Mouse (Mus musculus) embryo, embryonic 10.5 days (tissue): ENCODE data around the gene Slco2a1.

Experiments used
- DNase-seq: peaks from one replicate; pipeline ENCODE4 v3.0.0-alpha.2; 2015; ENCODE audit warnings: low spot score

The Slco2a1 gene

DNA sequence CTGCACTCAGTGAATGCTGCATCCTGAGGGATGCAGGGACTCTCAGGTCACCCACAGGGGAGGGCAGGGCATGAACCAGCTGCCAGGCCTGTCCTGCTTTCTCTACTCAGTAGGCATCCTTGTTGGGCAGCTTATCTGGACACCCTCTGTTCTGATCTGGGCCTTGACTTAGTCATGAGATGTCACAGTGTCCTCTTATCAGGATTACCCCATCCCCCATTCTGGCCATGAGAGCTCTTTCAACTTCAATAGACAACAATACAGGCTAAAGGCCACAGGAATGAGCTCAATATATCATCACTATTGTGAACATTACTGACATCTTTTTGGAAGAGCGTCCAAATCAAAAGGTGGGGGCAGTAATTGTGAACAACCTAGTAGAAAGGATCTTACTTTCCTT, 3.4 kb upstream of the Slco2a1 start:
- DNase-seq, result no peak

DNA sequence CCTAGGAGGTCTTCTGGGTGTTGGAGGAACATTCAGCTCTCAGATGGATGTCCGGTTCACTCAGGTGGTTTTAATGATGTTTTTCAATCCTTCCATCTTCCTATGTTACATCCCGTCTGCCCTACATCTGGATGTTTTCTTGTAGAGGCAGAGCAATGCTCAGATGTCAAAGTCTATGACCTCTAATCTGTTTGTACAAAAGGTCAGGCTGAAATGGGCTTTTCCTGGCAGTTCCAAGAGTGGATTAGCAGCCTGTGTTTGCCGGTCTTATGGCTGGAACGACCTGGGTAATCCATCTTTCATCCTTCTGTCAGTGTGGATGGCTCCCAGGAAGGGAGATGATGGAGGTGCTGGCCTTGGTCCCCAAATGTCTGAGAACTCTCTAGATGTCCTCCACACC, 2.6 kb upstream of the Slco2a1 start:
- DNase-seq, result peak; percentile 32

DNA sequence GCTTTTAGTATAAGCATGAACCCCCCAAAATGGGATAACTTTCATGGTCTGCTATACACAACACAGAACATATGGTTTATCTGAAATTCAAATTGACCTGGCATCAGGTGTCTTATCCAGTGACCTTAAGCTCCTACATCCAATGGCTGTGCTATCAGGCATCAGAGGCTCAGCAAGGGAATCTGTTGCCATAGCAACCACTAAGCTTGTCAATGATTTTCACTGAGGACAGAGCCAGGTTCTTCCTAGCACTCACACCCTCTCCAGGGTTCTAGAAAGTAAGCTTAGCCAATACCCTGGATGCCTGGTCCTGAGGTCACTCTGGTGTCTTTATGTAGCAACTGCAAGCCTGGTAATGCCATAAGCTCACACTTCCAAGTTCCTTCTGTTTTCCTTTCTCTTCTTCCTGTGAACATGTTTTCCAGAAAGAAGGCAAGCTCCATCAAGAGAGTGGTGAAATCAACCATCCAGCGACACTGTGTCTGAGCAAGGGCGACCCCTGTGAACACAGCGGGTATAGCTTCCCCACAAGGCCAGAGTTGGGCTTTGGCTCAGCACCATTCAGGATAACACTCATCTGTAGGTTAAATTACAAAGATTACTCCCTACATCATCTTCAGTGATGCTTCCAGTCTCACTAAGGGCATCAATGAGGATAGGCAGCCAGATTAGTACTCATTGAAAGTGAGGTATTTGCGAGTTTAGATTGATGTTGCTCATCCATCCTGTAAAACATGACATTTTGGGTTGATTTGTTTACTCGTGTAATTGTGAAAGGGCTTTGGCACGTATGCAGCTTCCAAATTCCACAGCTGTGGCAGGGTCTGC, 2.0 kb downstream of the Slco2a1 start:
- DNase-seq, result peak; percentile 41

DNA sequence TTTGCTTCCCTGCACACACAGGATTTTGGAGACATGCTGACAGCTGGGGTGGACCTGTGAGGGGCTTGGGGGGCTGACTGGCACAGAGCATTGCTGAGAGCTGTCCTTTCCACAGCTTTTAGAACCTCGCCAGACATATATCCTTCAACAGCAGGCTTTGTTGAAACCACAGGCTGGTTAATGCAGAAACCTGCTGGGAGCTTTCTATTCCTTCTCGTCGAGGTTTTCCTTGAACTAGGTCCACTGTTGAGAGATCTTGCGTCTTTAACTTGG, 2.6 kb downstream of the Slco2a1 start:
- DNase-seq, result no peak

DNA sequence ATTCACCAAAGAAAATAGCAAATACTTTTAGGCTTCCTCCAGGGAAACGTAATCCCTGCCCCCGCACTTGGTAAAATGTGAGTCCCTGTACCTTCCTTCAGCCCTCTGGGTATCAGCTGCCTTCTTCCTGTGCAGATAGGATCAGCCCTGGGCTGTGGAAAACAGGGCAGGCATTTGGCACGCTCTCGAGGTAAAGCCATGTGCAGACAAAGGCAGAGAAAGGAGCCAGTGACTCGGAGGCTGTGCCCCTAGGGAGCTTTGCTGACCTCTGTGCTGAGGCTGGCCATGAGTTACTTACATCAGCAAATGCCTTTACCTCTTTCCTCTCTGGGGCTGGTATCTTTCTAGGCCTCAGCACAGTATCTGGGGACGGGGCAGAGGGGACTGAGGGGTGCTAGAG, 4.4 kb downstream of the Slco2a1 start:
- peak; percentile 65 for DNase-seq

DNA sequence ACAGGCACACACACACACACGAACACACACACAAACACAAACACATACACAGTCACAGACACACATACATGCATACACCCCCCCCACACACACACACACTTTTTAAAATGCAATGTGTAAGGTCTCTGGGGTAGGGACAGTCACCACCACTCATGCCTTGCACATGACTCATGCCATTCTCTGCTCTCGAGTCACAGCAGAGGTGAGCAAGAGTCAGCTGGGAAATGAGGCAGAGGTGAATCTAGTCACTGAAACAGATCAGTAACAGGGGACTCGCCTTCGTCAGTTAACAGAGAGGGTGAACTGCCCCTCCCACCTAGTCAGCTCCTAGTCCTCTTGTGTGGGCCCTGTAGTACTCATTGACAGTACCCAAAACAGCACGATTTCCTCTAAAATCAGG, 5.3 kb downstream of the Slco2a1 start:
- no peak for DNase-seq

DNA sequence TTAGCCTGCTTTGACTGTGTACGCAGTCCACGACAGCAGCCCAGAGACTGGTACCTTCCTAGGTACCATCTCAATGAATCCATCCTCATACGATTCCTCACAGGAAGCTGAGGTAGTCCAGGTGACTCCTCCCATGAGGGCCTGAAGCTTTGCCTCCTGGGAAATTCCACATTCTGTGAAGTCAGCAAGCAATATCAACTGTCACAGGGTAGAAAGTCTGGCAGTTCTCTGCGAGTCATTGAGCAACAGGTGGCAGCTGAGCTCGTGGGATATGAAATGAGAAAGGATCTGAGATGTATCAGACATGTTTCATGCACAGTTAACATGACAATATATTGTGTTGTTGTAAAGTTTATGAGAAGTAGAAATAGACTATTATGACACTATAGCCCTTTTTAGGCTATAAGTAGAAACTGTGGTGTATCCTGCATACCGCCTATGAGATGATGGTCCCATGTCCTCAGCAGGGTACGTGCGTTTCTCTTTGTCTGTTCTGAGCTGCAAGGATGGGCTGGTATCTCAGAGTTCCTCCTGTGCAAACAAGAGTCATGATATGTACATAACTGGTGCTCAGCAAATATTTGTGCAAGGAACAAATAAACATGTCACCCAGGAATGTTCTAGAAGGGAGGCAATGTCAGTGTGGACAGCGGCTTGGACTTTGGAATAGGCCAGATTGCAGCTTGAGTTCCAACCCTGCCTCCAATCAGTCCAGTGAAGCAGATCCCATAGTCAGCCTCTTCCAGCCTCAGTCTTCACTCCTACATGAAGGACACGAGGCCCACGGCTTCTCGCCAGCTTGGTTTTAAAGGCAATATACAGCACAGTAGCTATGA, 7.5 kb downstream of the Slco2a1 start:
- no peak for DNase-seq

DNA sequence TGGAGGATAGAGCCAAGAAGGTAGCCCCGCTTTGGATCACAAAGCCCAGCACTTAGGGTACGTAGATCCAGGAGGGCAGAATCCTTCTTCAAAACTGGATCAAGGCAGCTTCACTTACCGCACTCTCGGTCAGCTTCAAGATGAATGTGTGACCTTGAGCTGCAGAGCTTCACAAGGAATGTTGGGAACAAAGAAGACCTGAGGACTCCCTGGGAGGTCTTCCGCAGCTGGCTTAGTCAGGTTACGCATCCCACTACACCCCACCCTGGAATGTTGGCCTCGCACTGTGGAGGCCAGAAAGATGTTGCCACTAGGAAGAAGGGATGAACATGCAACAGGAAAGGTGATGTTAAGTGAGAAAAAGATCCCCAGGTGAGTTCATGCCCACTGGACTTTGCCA, 11.9 kb downstream of the Slco2a1 start:
- DNase-seq, result no peak

DNA sequence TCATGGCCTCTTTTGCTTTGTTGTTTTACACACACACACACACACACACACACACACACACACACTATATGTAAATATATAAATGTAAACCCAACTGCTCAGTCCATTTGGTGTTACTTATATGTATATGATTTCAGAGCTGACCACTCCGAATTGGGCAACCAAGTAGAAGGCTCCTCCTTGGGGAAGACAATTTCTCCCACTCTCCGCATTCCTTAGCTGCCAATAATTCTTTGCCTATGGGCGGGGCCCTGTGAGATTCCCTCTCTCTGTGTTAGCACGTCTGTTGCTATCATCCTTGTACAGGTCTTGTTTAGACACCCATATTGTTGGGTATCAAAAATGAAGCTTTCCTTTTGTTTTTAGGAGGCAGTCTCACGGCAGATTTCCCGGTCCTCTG, 15.8 kb downstream of the Slco2a1 start:
- no peak for DNase-seq

DNA sequence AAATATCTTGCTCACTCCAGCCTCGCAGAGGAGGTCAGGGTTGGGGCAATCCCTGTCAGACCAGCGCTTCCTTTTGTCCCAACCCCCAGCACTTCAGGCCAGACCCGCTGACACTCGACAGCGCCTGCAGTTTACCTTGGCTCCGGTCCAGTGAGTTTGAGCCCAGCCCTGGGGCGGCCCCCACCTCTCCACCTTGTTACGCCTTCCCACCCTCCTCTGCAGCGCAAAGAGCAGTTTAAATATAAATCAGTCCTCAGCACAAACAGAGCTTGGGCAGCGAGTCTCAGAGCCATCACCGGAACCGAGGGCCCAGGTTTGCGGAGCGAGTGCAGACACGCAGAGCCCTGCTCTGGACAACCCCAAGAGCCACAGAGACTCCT, 19.2 kb downstream of the Slco2a1 start:
- DNase-seq, result peak; percentile 48

DNA sequence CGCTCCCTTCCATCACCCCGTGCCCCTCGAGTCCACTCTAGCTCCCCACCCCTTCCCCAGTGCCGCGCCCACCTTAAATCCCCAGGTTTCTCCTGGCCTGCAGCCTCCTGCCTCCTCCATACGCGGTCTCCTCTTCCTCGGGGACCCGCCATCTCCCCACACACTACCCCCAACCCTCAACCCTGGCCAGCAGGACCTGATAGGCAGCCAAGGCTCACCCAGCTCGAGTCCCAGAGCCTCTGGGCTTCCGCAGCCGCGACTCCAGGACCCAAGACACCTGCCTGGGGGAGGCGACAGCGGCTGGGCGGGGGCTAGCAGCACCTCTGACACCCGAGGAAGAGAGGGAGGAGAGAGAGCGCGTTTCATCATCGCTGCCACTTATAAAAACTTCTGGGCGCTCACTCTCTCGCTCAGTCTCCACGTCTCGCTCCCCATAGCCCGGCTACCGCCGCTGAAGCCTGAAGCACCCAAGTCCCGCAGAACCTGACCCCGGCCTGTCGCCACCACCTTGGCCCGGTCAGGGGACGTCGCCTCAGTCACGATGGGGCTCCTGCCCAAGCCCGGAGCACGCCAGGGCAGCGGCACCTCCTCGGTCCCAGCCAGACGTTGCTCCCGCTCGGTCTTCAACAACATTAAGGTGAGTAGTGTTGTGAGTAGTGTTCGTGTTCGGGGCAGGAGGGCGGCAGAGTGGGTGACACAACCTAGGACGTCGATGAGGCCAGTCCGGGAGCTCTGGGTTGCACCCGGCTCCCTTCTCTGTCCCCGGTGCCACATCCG, 19.8 kb downstream of the Slco2a1 start:
- peak; percentile 40 for DNase-seq

DNA sequence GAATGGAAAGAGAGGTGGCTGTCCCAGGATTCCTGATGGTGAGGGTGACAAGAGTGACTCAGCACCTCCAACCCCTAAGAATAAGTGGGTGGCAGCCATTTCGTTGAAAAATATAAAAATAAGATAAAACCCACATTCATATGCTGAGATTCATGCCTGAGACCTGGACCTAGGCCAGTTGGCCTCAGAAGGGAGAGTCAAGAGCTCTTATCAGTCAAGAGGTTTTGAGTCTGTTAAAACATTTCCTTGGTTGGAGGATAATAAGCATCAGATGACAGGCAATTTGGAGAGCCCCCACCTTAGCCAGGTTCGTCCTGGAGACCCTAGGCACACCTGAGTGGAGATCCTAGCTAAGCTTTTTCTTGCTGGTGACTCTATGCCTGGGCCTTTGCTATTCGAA, 21.6 kb downstream of the Slco2a1 start:
- no peak for DNase-seq

DNA sequence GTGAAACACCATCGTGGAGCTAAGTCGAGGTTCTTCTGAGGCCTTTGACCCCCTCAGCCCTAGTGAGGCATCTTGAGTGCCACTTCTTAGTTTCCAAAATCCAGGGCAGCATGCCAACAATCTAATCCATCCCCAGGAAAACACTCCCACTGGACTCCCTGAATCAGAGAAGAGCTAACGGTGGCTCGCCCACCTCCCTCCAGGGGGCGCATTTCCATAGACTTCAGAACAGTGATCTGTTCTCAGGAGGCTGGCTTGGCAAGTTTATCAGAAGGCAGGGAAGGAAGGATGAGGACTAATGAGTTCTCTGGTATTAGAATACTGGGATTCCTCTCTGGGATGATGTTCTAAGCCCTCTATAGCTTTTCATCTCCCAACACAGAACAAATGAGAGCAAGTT, 24.9 kb downstream of the Slco2a1 start:
- peak; percentile 81 for DNase-seq

DNA sequence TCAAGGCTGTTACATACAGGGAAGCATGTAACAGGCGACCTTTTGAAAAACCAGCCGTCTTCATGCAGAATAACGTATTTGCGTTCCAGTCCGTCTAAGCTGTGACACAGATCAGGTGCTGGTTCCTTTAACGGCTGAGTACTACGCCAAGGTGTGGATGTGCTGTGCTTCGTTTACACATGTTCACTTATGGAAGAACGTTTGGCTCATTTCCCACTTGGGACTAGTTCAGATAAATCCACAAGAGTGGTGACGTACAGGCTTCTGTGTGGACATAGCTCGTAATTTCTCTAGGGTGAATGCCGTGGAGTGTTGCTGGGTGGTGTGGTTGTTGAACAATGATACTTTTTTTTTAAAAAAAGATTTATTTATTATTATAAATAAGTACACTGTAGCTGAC, 26.2 kb downstream of the Slco2a1 start:
- no peak for DNase-seq

DNA sequence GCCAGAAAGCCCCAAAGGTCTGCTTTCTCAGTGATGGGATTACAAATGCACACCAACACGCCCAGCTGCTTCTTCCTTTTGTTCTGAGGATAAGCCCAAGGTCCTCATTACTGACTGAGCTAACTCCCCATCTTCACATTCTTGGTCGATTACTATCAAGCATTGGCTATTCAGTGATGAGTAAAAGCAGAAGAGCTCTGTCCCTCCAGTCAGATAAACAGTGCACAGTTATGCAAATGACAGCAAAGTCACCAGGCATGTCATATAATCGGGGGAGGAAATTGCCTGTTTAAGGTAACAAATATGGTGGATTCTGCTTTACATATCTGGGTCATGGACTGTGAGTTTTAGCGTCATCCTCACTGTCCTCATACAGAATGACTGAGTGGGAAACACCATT, 35.6 kb downstream of the Slco2a1 start:
- DNase-seq, result no peak

DNA sequence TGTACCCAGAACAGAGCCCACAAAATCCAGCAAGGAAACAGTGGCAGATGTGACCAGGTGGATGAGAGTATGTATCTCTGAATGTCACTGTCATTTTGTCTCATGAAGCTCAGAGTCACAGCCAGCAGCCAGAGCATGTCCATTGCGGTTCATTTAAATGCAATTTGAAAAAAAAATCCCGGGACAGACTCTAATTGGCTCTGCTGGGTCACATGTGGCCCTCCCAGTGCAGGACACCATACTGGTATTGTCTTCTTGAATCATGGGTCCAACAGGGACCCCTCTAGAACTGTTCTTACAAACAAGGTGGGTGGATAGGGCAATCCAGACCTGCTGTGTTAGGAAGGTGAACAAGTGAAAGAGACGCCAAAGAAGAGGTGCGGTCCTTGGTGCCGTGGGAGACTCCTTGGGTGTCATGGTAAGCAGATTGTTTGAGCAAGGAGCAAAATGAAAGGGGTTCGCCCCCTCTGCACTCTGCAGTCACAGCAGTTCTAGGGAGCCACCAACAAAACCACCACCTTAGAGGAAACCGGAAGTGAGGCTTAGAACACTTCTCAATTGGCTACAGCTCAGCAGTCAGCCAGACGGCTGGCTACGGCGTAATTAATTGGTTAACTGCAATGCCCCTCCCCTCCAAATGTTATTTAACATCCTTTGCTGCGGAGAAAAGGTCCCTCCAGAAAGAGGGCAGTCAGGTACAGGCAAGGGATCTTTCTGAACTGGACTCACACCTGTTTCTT, 38.8 kb downstream of the Slco2a1 start:
- no peak for DNase-seq

DNA sequence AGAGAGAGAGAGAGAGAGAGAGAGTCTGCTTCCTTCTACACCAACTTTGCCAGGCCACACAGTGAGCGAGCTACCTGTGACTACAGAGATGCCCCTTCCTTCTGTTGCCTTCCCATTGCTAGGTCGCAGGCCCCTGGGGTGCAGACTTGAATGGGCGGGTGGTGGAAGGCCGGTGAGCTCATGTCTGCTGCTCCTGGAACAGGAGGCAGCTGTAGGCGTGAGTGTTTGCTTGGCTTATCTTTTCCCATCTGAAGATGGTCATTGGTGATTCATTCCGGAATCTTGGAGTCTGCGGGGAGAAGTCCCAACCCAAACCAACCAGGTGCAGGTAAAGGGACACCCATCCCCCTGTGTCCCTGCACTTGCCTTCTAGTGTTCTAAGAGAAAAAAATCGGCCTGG, 40.5 kb downstream of the Slco2a1 start:
- no peak for DNase-seq

DNA sequence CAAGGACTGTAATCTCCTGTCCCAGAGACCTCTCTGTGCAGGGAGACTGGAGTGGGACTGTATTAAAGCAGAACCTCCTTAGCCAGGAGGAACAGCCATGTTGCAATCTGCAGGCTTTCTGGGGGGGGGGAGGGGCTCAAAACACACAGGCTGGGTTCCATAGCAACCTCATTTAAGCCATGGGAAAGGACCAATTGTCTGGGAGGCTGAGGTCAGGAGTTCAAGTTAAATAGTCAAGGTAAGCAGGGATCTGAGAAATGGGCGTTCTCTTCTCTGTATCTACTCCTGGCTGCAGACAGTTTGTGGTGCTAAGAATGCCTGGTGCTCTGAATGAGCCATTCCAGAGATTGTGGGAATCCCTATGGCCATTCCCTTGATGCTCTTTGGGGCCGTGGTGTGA, 41.5 kb downstream of the Slco2a1 start:
- no peak for DNase-seq

DNA sequence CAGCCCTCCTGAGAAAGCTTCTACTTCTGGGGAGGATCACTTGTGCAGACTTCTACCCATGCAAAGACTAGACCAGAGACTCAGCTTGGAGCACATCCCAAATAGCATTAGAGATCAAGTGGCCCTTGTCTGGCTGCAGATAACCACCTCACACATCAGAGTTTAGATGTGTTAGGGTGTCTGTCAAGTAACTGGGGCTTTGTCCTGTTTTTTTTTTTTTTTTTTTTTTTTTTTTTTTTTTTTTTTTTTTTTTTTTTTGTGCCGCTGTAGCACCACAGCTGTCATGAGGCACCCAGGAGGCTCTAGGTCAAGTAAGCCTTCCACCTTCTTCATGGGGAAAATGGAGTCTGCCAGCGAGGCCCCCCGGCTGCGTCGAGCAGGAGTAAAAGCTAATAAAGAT, 42.7 kb downstream of the Slco2a1 start:
- DNase-seq, result no peak

DNA sequence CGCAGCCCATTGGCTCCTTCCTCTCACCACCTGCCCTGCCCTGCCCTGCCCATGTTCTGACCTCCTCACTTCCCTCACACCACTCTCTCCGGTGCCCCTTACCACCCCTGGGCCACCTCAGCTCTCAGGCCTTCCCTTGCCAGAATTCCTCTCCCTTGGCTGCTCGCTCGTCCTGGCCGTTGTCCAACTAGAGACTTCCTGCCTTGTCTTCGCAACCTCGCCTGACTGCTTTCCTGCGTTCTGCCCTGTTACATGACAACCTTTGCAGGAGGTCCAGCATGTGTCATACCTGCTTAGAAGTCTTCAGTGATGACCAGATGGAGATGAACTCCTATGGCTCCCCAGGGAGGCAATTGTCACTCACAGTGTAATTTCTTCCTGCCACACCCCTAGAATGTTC, 43.7 kb downstream of the Slco2a1 start:
- DNase-seq, result no peak

DNA sequence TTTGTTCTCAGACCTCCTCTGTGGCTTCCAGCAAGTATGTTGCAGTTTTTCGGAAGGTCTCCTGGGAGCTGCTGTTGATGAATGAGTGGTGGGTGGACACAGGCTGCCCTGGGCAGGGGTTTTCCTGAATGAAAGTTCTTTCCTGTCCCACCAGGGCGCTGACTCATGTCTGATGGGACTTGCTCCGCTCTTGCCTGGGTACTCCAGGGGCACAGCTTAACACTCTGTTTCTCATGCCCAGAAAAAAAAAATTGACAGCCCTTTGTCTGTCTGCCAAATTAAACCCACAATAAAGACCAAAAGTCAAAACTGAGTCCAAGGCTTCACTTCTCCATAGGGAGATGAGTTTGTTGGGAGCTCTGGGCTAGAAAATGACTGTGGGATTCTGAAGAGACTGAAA, 44.9 kb downstream of the Slco2a1 start:
- DNase-seq, result no peak

DNA sequence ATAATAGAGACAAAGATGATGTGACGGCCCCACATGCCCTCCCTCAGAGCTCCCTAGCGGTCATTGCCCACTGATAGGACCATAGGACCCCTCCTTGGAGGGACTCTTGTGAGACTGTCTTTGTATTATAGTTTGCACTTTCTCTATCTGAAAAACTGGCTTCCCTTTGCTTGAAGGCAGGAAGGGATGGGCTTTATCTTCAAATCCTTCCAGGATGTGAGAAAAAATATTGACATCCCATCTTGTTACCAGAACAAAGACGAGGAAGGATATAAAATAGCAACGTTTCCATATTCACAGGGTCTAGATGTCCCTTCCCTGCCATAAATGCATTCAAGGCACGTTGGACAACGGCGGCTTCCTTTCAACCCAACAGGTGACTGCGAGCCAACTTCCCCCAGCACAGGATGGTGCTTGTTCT, 48.5 kb downstream of the Slco2a1 start:
- no peak for DNase-seq
